Mouse (Mus musculus) midbrain, embryonic 16.5 days (tissue): ENCODE measurements around the gene Clca3b. TPM values are rescaled to one million over a fixed set of nuclear protein-coding genes. Genes with fewer than 3 reads are reported as not detected.
"Not testable (repeated sequence)": the region's sequence is repeated elsewhere in the genome, so short reads cannot be mapped to it uniquely, and the experiment has no call there.

Source experiments
- ATAC-seq: fragments of 200-750 bp; cut with Nextera tagmentation; 2 replicates; pipeline ENCODE4 v1.8.0; 2017; ENCODE audit warnings: moderate TSS enrichment
- H3K27ac ChIP-seq: fragments of 300-500 bp; sonication (generic); 2 replicates; pipeline ENCODE4 v1.5.1; 2014; ENCODE audit warnings: mild to moderate bottlenecking, low read length, mixed read lengths
- H3K27me3 ChIP-seq: fragments of 300-500 bp; sonication (generic); 2 replicates; pipeline ENCODE4 v1.6.1; 2014; ENCODE audit warnings: low read depth, low read length, mixed read lengths; ENCODE audit not compliant: control insufficient read depth, insufficient read depth
- H3K36me3 ChIP-seq: fragments of 300-500 bp; sonication (generic); 2 replicates; pipeline ENCODE4 v1.6.1; 2014; ENCODE audit warnings: mild to moderate bottlenecking, low read length, moderate library complexity, mixed read lengths; ENCODE audit not compliant: control insufficient read depth, insufficient read depth
- H3K4me1 ChIP-seq: fragments of 300-500 bp; sonication (generic); 2 replicates; pipeline ENCODE4 v1.6.1; 2014; ENCODE audit warnings: mild to moderate bottlenecking, low read length, mixed read lengths; ENCODE audit not compliant: control insufficient read depth, insufficient read depth
- H3K4me2 ChIP-seq: fragments of 300-500 bp; sonication (generic); 2 replicates; pipeline ENCODE4 v1.6.1; 2014; ENCODE audit warnings: mild to moderate bottlenecking, low read length, mixed read lengths
- H3K4me3 ChIP-seq: fragments of 300-500 bp; sonication (generic); 2 replicates; pipeline ENCODE4 v1.5.1; 2014; ENCODE audit warnings: low read depth, mild to moderate bottlenecking, low read length, moderate library complexity, mixed read lengths
- H3K9ac ChIP-seq: fragments of 300-500 bp; sonication (generic); 2 replicates; pipeline ENCODE4 v1.6.1; 2014; ENCODE audit warnings: low read depth, low read length, mixed read lengths
- H3K9me3 ChIP-seq: fragments of 300-500 bp; sonication (generic); replicated peaks from 2 replicates; pipeline ENCODE4 v1.6.1; 2014; ENCODE audit warnings: mild to moderate bottlenecking, low read length, mixed read lengths; ENCODE audit not compliant: control insufficient read depth, poor library complexity, severe bottlenecking
- WGBS: fragments of 180-500 bp; shearing (Covaris S2); extraction: QIAGEN DNeasy Blood & Tissue Kit; methylation state at CpG from one replicate; pipeline ENCODE4 v1.1.7; 2014; 5-methylcytosine and 5-hydroxymethylcytosine counted together
- polyA plus RNA-seq: library from polyadenylated mRNA; unstranded; fragments of >200 nt; fragmentation: Nextera tagmentation; extraction: Ambion mirVana; gene quantifications from 2 replicates; pipeline ENCODE4 v1.2.1, GENCODE M21; 2015

The Clca3b gene
- polyA plus RNA-seq: not detected in 2 replicates

GRCm38 (mm10) chr3:144849014-144849556 lies at the start of gene Clca3b:
Clca3b (minus strand) TSS chr3:144849357.
- not testable (repeated sequence) for H3K9me3 ChIP-seq, ATAC-seq, H3K36me3 ChIP-seq, H3K4me2 ChIP-seq, H3K9ac ChIP-seq, H3K4me3 ChIP-seq, H3K27ac ChIP-seq, H3K4me1 ChIP-seq, H3K27me3 ChIP-seq
- WGBS: 89% methylated on average over 9 of the region's 9 CpGs

GRCm38 (mm10) chr3:144897042-144897678 lies 48.0 kb upstream of the Clca3b start:
- no peak overlapping the region for H3K27ac ChIP-seq
- no peaks in the 10 kb centered on the region for H3K27me3 ChIP-seq
- no peaks in the 10 kb centered on the region for H3K4me1 ChIP-seq
- H3K4me2 ChIP-seq: no peak overlapping the region
- no peaks in the 10 kb centered on the region for H3K36me3 ChIP-seq
- ATAC-seq: no peak
- 83% methylated on average over 2 of the region's 2 CpGs for WGBS
- no peak overlapping the region for H3K4me3 ChIP-seq
- H3K9ac ChIP-seq: no peak overlapping the region
- no peaks in the 10 kb centered on the region for H3K9me3 ChIP-seq

GRCm38 (mm10) chr3:144890246-144890758 lies 41.1 kb upstream of the Clca3b start:
- Histone ChIP-seq H3K27ac (no peak overlapping the region), H3K36me3 (no peaks in the 10 kb centered on the region), H3K4me2 (no peak overlapping the region), H3K27me3 (no peaks in the 10 kb centered on the region), H3K9me3 (no peaks in the 10 kb centered on the region), H3K4me1 (no peaks in the 10 kb centered on the region), H3K9ac (no peak overlapping the region), H3K4me3 (no peak overlapping the region)
- no peak for ATAC-seq
- 48% methylated on average over 2 of the region's 2 CpGs for WGBS

GRCm38 (mm10) chr3:144886957-144887356 lies 37.8 kb upstream of the Clca3b start:
- no peak for ATAC-seq
- no peak overlapping the region for H3K4me2 ChIP-seq
- H3K4me3 ChIP-seq: no peak overlapping the region
- no peaks in the 10 kb centered on the region for H3K36me3 ChIP-seq
- H3K9ac ChIP-seq: no peak overlapping the region
- H3K27ac ChIP-seq: no peak overlapping the region
- no peaks in the 10 kb centered on the region for H3K27me3 ChIP-seq
- no peaks in the 10 kb centered on the region for H3K4me1 ChIP-seq
- no peaks in the 10 kb centered on the region for H3K9me3 ChIP-seq

GRCm38 (mm10) chr3:144872012-144872411 lies 22.9 kb upstream of the Clca3b start:
- WGBS: 58% methylated on average over 4 of the region's 4 CpGs

GRCm38 (mm10) chr3:144849584-144849983 lies 427 bp upstream of the Clca3b start:
- Histone ChIP-seq H3K4me3 (no peak overlapping the region), H3K9ac (no peak overlapping the region), H3K9me3 (no peaks in the 10 kb centered on the region), H3K4me2 (no peak overlapping the region), H3K4me1 (no peaks in the 10 kb centered on the region), H3K27me3 (no peaks in the 10 kb centered on the region), H3K36me3 (no peaks in the 10 kb centered on the region), H3K27ac (no peak overlapping the region)
- no peak for ATAC-seq
- WGBS: 80% methylated on average over 4 of the region's 4 CpGs

More at GRCm38 (mm10) chr3:144872012-144872411, 22.9 kb upstream of the Clca3b start:
- H3K27ac ChIP-seq, H3K4me3 ChIP-seq, H3K27me3 ChIP-seq, ATAC-seq, H3K36me3 ChIP-seq, H3K9me3 ChIP-seq, H3K4me1 ChIP-seq, H3K9ac ChIP-seq, H3K4me2 ChIP-seq: not testable (repeated sequence)

GRCm38 (mm10) chr3:144827257-144827656 lies 21.9 kb downstream of the Clca3b start:
- Histone ChIP-seq H3K9me3 (no peaks in the 10 kb centered on the region), H3K27ac (no peak overlapping the region), H3K4me2 (no peak overlapping the region), H3K4me1 (no peaks in the 10 kb centered on the region), H3K27me3 (no peaks in the 10 kb centered on the region), H3K36me3 (no peaks in the 10 kb centered on the region), H3K4me3 (no peak overlapping the region), H3K9ac (no peak overlapping the region)
- ATAC-seq: no peak
- WGBS: 86% methylated on average over 6 of the region's 6 CpGs

GRCm38 (mm10) chr3:144825151-144825550 lies 24.0 kb downstream of the Clca3b start:
- H3K4me1 ChIP-seq: no peaks in the 10 kb centered on the region
- no peak overlapping the region for H3K27ac ChIP-seq
- H3K4me3 ChIP-seq: no peak overlapping the region
- ATAC-seq: peak; percentile 84
- no peaks in the 10 kb centered on the region for H3K9me3 ChIP-seq
- H3K36me3 ChIP-seq: no peaks in the 10 kb centered on the region
- H3K9ac ChIP-seq: no peak overlapping the region
- no peaks in the 10 kb centered on the region for H3K27me3 ChIP-seq
- 15% methylated on average over 10 of the region's 10 CpGs for WGBS
- no peak overlapping the region for H3K4me2 ChIP-seq

GRCm38 (mm10) chr3:144823331-144823730 lies 25.8 kb downstream of the Clca3b start:
- Histone ChIP-seq H3K27me3 (no peaks in the 10 kb centered on the region), H3K36me3 (no peaks in the 10 kb centered on the region), H3K4me3 (no peak overlapping the region), H3K4me1 (no peaks in the 10 kb centered on the region), H3K9ac (no peak overlapping the region), H3K27ac (no peak overlapping the region), H3K9me3 (no peaks in the 10 kb centered on the region), H3K4me2 (no peak overlapping the region)
- WGBS: 86% methylated on average over 5 of the region's 5 CpGs
- ATAC-seq: no peak
